Mouse (Mus musculus) layer of hippocampus, postnatal 25 days (tissue): Measurements from ENCODE around the gene Dnajb1. TPM values are rescaled to one million over a fixed set of nuclear protein-coding genes. Genes with fewer than 3 reads are reported as not detected.
"Not testable (repeated sequence)": the region's sequence is repeated elsewhere in the genome, so short reads cannot be mapped to it uniquely, and the experiment has no call there.

Source experiments
- DNase-seq, 2 experiments: peaks; one replicate each; pipeline ENCODE4 v3.0.0; 2022; ENCODE audit warnings: mixed read lengths in 2 of 2, low spot score in 1 of 2; ENCODE audit errors: extremely low spot score in 1 of 2
- total RNA-seq, 2 experiments: library from RNA; stranded (reverse); gene quantifications; 2 replicates each; pipeline ENCODE4 v1.2.3; 2021

Gene Dnajb1
- total RNA-seq: 10 to 100 TPM; 30.0 to 40.0 TPM

DNA sequence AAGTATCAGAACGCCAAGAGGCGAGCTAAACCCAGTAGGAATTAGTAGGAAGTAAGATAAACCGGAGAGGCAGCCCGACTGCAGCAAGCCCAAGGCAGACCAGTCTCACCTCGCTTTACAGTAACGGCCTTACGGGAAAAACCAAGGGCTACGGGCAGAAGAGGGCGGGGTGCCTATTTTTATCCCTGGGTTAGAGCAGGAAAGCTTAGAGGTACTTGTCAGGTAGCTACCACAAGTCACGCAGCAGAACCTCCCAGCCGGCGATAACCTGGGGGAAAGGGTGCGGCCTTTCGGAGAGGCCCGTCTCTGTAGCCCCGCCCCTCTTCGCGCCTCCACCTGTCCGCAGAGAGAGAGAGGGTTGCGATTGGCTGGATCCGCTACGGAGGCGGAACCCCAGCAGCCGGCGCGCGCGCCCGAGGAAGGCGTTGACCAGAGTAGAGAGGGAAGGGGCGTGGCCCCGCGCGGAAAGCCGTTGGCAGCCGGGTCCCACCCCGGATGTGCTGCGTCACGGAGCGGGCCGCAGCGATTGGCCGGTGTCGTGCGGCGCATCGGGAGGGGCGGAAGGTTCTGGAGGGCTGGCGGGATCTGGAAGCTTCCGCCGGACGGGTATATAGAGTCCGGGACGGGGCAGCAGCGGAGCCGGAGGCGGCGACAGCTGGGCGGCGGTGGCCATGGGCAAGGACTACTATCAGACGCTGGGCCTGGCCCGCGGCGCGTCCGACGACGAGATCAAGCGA, at the start of gene Dnajb1, which contains the start of gene Tecr:
Dnajb1 (plus strand) TSS at position 533 of the 737 bp plus-strand sequence.
Tecr (minus strand) TSS at position 311 of the 737 bp plus-strand sequence.
- DNase-seq: peak; percentile 94 to 97

DNA sequence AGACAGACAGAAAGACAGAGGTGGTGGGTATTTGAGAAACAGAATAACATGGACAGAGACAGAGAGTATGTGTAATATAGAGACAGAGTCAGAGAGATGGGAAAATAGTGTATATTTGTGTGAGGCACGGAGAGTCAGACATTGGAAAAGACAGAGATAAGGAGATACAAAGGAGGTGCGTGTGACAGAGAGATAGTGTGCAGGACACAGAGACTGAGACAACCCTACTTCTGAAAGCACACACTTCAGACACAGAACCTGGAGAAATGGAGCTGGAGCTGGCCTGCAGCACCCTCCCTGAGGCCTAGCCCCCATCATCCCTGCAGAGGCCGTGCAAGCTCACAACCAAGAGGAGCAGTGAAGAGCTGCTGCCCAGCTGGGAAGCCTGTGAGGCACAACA, 45.3 kb upstream of the Dnajb1 start:
- DNase-seq: no peak

DNA sequence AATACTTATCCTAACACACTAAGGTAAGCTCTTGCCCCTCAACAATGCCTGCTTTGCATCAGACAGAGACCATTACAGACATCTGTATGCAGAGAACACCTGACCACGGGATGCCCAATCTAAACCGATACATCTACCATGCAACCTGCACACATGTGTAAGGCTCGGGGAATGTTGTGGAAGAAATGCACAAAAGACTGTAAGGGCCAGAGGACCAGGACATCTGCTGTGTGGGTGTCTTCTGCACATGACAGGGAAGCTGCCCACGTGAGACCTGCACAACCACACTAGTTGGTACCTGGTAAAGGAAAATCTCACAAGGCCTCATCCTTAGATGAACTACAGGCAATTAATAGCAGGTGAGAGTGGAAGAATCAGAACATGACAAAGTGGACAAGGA, 44.7 kb upstream of the Dnajb1 start:
- DNase-seq: no peak

DNA sequence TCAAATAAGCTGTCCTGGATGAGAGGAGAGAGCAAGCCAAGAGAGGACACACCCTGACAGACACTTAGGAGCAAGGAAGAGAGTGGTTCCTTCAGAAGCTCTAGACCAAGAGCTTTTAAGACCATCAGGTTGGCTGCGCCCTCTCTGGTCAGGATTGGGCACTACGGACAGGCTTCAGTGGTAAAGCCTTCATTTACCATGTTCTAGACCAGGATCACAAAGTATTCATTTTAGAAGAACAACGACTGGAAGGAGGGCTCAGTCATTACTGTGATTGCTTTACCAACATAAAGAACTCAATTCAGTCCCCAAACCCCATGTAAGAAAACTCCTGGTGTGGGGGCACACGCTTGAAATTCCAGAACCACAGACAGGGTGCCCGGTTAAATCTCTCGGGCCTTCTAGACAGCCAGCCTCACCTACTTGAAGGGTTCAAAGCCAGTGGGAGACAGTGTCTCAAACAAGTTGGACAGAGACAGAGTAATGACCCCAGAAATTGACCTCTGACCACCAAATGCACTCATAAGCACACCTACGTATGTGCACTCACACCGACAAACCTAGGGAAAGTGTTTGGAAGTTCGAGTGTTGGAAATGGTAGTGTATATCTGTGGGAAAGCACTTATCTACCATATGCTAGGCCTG, 42.1 kb upstream of the Dnajb1 start:
- no peak for DNase-seq

DNA sequence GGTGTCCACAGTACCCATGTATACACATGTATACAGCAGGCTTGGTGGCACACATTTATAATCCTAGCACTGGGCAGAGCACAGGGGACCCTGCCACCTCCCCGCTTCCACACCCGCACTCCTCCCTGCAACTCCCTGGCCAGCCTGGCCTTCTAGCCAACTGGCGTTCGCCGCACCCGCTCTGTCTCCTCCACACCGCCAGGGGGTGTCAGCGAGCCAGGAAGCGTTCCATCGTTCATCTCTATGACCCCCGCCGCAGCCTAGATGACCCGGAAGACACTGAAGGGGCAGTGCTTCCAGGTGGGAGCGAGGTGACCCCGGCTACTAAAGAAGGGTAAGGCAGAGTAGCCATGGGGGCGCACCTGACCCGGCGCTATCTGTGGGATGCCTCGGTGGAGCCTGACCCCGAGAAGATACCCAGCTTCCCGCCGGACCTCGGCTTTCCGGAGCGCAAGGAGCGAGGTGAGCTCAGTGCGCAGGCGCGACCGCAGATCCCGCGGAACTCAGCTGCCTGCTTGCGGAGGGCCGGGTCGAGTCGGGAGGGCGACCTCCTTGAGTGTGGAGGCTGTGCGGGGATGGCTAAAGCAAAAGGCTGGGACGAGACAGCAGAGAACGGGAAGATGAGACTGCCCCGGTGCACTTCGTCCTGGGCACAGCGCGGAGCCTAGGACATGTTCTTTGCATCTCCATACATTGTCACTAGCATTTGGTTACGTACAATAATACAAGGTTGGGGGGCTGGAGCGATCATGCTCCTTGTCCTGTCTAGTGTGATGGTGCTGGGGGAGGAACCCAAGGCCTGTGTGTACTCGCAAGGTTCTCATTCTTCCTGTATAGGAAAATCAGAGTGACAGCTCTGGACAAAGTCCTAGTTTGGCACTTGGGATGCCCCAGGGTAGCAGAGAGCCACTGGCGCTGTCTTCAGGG, 41.3 kb upstream of the Dnajb1 start, which contains the start of gene Ndufb7:
Ndufb7 (plus strand) TSS at position 203 of the 927 bp plus-strand sequence.
- peak; percentile 98 to 99 for DNase-seq

DNA sequence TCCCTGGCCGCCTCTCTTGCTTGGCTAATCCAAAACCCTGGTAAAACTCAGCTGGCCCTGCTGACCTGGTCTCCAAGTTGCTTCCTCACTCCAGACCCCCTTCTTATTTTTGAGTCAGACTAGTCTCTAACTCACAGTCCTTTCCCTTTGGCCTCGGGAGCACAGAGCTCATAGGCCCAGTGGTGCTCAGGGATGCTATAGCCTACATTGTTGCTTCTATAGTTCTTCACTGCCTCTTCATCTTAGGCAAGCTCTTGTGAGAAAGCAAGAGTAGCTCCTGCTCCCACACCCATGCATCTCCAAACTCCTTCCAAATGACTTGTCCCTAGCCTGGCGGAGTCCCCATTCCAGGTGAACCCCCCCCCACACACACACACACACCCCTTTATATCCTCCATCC, 40.3 kb upstream of the Dnajb1 start:
- no peak for DNase-seq

DNA sequence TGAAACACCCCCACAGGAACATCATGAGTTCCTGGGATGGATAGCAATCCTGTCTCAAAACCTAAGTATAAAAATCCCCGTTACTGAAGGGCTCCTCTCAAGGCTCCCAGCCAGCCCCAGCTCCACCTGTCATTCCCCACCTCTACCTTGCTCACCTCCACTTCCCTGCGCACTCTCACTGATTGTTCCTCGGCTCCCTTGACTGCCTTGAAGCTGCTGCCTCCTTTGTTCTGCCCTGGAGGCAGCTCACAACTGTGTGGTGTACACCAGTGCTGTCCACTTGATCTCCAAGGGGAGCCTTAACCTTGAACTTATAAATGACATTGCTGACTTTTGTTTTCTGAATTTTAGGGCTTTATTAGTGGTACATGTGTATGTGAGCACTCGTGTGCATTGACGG, 39.9 kb upstream of the Dnajb1 start:
- no peak for DNase-seq

DNA sequence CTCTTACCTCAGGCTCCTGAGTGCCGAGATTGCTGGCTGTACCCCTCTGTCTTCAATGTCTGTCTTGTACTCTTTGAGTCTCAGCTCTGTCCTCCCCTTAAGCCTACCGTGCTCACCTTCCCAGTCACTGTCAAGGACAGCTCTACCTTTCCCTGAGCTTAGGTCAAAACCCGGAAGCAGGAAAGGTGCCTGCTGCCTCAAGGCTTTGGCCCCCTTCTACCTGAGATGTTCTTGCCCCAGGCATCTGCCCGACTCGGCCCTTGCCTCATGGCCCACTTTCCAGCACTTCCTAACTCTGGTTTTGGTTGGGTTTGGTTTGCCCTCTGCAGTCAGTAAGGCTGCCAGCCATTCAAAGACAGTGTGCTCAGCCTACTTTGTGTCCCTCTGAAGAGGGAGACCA, 39.2 kb upstream of the Dnajb1 start:
- DNase-seq: no peak

DNA sequence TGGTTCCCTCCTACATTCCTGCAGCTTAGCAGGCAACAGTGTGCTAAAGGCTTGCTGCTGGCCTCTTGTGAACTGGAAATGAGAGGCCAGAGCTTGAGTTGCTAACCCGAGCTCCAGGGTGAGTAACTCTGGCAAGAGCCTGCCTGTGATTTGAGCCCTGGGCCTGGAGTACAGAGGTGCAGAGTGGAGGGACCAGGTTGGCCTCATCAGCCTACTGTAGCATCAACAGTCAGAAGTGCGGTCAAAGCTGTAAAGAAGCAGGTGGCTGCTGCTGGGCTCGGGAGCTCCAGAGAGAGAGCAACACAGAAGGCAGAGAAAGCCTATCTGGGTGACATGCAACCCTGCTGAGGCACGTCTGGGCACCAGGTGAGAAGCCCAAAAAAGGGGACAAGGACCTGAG, 38.8 kb upstream of the Dnajb1 start:
- no peak for DNase-seq

DNA sequence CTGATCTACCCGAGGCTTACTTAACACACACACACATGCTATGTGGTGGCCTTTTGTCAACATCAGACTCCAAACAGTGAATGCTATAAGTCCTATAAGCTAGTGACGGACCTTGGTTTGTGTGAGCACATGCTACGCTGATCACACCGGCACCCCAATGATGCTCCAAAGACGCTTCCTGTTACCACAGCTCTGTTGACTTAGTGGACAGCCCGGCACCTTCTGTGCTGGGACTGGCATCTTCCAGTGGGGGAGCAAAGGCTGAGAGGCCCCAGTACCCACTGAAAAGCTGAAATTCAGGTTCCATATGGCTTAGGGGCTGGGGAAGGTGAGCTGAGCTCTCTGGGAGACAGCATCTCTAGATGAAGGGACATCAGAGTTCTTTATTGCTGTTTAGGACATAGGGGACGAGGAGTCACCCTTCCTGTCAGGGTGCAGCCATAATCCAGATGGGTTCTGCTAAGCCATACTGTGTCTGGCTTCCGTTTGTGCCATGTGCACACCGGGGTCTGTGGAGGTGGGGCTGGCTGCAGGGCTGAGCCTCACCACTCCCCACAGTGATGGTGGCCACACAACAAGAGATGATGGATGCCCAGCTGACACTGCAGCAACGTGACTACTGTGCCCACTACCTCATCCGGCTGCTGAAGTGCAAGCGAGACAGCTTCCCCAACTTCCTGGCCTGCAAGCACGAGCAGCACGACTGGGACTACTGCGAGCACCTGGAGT, 37.6 kb upstream of the Dnajb1 start:
- DNase-seq: no peak

DNA sequence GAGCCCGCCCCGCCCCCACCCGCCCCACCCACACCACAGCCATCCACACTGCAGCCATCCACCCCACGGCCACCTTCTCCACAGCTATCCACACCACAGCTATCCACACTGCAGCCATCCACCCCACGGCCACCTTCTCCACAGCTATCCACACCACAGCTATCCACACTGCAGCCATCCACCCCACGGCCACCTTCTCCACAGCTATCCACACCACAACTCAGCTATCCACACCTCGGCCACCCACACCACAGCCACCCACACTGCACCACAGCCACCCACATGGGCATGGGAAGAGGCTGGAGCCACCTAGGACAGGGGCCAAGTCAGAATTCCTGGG, 37.0 kb upstream of the Dnajb1 start:
- DNase-seq: not testable (repeated sequence)

DNA sequence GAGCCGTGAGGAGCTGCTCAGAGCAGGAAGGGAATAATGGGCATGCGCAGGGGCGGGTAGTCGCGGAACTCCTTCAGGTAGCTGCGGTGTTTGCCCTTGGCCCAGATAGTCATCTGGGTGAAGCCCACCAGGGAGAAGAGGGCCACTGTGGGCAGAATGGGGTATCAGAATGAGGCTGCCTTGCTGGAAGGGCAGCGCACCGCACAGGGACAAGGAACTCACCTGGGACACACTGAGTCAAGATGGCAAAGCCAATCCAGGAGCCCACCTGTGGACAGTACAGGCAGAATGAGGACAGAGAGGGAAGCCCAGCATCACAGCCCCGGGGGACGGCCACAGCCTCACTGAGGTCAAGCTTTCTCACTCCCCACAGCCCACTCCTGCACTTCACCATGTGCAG, 36.2 kb upstream of the Dnajb1 start:
- DNase-seq: no peak

DNA sequence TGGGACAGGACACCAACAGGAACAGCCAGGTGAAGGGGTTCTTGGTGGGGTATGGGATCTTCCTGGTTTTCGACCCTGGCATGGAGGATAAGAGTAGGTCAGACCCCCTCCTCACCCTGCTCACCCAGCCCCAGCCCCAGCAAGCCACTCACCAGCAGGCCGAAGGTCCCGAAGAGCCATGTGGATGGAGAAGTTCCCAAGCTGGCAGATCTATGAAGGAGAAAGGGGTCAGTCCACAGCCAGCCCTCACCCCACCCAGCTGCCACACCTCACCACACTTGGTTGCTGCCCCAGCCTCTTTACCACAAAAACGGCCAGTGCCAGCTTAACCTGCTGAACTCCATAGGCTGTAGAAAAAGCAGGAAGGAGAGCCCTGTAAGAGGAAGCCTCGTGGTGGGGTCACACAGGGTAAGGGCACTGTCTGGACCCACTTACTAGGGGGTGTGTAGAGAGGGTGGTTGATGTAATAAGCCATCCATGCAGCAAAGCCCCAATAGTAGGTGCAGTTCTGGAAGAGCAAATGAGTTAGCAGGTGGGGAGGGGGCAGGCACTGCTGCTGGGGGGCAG, 35.7 kb upstream of the Dnajb1 start:
- DNase-seq: no peak

DNA sequence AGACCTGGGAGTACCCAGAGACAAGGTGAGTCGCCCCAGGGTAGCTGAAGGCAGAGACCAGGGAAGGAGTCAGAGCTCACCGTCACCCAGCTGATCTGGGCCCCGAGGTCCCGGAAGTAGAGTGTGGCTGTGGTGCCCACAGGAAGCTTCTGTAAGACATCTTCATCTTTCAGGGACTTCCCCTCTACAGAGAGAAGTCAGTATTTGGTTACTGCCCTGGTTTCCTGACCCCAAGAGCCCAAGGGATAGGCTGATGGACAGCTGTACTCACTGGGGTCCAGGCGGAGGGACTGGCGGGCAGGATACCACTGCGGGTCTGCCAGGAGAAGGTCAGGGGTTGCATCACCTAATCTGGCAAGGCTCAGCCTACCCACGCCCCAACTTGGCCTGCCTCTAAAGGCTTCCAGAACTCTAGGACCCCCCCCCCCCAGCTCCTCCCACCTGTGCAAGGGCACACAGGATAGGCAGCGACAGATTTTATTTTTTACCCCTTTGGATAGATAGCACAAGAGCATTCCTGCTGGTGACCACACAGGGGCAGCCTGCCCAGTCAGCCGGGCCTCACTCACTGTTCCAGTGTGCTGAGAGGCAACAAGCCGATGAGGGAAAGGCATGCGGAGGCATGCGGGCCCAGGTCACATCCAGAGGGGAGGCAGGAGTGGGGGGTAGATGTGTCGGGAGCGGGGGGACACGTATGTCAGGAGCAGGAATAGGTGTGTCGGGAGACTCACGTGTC, 34.7 kb upstream of the Dnajb1 start:
- DNase-seq: no peak

DNA sequence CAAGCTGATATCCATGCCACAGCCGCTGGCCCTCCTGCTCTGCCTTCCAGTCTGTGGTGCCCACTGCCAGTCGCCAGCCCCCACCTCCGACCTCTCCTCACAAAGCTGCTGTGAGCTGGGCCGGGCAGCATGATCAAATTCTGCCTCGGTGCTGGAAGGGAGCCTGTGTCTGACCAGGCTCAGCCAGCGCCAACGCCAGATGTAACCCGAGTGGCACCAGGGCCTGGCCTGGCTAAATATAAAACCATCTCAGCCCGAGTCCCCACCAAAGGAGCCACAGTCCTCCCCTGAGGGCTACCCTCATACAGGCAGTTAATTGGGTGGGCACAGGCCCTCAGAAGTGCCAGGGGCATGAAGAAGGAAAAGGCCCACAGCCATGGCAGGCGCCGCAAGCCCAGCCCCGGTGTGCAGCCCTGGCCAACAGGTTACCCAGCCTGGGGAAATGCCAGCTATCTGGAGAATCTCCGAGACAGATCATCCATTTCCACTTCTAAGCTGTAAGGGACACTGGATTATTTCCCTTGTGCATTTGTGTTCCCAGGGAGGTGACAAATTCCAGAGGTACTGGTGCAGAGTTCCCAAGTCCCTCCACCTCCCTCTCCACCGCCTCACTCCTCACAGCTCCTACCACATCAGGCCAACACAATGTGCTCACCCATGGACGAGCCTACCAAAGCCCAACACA, 33.2 kb upstream of the Dnajb1 start:
- no peak for DNase-seq

DNA sequence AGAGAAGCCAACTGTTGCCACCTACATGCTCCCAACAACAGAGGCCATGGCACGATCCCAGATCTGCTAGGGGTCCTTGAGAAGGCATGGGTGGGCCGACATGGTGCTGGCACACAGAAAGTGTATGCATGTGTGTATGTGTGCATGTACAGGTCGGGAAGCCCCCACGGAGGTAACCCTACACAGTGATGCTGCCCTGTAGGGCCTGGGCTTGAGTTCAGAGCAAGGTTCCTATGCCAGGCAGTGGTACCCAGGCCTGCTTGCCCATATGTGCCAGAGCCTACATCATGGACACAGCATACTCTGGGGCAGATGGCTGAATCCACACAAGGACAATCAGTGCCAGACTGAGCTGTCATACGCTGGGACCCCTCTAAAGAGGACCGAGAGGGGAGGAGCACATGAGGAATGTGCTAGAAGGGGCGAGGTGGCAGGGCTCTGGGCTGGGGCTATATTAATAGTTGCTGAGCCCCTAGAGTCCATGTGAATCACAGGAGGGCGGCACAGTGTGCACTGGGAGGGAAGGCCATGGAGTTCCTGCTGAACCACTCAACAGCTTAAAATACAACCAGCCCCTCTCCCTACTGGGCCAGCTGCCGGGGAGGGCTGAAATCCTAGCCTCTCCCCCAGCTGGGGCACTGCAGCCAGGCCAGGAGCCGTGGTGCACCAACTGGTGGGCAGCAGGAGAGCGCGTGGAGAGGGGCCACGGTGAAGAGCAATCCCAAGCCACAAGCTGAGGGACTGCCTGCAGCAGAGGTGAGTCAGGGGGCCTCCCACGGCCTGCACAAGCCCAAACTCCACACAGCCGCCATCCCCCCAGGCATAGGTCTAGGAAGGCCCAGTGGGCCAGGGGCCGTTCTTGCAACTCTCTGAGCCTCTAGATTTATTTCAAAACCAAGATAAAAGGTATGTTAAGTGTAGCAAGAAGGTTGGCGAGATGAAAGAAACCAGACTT, 32.2 kb upstream of the Dnajb1 start:
- DNase-seq: peak in 1 of 2 experiments; percentile 5

DNA sequence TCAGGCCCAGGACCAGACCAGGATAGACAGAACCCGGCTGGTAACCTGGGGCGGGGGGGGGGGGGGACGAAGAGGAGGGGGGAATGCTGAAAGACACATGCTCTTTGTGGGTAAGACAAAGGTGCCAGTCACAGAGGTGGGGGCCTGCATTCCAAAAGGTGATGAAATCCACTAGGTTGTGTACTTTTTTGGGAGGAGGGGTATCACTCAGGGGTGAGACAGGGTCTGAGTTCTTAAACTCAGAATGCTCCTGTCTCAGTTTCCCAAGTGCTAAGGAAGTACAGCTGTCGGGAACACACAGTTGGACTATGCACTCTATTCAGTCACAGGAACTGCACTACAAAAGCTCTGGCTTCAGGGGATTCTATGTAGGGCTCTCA, 31.5 kb upstream of the Dnajb1 start:
- no peak for DNase-seq

DNA sequence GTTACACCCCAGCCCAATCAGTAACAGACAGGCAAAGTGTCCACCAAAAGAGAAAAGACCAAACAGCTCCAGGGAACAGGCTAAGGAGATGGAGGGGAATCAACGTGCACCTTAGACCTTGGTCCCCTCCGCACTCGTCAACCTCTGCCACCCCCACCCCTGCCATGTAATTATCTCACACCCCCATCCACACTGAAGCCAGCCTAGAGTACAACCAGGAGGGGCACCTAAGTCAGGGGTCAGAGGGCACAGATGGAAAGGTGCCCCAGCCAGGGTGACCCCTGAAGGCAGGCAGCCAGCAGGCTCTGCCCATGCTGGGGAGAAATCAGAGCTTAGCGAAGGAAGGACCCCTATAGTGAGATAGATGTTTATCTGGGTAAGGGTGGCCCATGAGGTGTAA, 31.1 kb upstream of the Dnajb1 start:
- no peak for DNase-seq
